Mouse (Mus musculus) layer of hippocampus, postnatal 36 days (tissue): ENCODE measurements at regions not wholly inside any gene's neighbourhood (a gene's known extent, or its start where the extent isn't known, plus 50 kb on each side); places are given as distances from the start of the nearest gene placed in this dataset.
A peak's percentile ranks its signal among the peaks of the same experiment; 100 is the strongest.

Experiments
- DNase-seq, 2 experiments: peaks; one replicate each; pipeline ENCODE4 v3.0.0; 2022

DNA sequence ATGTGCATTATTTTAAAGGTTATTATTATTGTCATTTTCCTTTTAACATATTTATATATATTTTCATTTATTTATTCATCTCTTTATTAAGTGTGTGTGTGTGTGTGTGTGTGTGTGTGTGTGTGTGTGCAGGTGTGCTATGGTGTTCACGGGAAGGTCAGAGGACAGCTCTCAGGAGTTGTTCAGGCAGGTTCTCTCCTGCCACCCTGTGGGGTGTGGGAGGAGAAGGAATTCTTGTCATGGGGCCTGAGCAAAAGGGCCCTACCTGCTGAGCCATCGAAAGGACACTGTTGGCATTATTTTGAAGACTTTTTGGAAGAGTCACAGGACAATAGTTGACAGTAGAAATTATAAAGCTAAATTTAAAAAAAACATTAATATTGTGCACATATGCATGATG, 216.4 kb upstream of the Gadl1 start:
- DNase-seq: no peak

DNA sequence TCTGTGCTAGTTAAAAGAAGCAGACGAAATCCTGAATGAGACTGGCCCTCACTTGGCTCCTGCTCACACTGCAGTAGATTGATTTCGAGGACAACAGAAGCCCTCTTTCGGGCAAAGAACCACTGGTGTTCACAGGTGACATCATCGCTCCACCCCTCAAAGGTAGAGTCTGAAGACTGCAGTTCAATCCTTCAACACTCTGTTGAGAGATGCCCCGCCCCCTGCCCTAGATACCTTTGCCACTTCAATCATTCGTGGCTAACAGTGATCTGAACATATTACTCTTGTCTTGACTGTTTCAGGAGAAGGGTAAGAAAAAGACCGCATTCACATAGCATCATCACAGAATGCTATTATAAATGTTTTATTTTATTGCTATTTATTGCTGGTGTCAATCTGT, 205.5 kb upstream of the Gadl1 start:
- no peak for DNase-seq

DNA sequence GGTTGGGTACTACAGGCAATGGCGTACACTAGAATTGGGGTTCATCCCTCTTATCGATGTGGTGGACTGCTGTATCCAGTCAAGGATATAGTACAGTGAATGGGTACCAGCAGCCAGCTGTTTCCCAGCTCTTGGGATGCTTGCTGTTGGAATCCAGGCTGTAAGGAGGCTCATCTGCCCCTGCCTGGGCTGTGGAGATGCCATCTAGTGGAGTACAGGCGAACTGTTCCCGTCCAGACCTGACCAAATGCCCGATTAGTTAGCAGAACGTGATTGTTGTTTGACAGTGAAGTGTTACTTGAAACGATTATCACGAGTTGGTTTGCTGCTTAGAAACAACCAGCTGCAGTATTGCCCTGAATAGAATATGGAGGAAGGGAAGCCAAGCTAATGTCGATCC, 205.0 kb upstream of the Gadl1 start:
- peak; percentile 38 to 44 for DNase-seq

DNA sequence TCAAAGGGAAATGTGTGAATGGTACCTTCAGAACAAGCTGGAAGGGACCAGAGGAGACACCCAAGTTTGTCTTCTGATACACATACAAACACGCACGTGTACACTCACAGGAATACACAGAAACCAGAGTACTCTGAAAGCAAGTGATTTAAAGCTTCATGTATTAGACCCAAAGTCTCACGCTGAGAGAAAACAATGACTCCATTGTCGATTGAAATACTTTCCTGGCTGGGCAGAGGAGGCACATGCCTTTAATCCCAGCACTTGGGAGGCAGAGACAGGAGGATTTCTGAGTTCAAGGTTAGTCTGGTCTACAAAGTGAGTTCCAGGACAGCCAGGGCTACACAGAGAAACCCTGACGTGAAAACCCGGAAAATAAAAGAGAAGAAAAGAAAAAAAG, 203.5 kb upstream of the Gadl1 start:
- DNase-seq: no peak

DNA sequence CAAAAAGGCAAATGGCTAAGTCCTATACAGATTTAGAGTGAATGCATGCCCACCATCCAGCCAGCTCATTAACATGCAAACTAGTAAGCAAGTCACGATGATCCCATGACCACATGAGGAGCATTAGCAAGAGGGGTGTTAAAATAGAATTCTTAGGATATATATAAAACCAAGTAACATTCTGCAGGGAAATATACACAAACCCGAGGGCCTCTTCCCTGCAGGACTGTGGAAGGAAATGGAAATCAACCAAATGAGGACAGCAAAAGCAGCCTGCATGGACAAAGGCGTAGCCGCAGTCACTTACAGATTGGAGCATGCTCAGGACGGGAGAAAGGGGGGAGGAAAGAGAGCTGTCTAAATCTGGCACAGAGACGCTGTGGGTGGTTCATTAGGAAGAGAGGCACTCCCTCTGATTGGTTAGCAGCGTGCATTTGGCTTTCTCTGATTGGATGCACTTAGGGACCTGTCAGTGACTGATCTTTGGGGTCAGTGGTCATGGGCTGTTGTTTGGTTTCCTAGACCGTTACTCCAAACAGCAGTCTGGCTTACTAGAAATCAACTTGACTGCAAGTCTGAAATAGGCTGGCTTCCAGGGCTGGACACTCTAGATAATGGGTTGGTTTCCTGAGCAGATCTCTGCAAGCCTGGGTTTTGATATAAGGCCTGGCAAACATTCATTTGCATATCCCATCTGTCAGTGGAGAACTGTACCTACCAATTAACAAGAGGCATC, 200.9 kb upstream of the Gadl1 start:
- DNase-seq: no peak

DNA sequence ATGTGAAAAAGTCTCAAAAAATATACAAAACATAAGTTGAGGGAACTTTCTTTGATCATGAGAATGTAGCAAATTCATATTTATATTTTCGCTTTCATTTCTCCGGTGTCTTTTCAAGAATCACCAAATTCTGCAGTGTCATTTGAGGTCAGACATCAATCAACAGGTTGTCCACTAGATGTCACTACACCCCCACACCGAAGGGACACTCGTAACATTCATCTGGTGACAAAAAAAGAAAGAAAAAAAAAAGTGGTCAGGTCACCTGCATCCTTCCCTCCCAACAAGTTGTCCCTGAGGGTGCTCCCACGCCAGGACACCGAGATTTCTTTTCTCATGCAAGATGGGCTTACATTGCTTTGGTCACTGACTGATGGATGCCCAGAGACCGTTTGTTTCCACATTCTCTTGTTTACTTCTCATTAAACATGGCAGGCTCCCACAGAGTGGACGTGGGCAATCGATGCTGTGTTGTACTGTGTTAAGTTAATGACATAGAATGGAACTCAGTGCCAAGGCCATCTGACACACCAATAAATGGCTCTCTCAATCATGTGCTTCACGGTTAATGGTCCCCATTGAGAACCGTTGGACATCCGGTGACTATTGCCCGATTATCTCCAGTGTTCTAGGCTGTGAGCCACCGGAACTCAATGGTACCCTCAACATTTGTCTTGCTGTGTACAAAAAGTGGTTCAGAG, 199.1 kb upstream of the Gadl1 start:
- DNase-seq: no peak

DNA sequence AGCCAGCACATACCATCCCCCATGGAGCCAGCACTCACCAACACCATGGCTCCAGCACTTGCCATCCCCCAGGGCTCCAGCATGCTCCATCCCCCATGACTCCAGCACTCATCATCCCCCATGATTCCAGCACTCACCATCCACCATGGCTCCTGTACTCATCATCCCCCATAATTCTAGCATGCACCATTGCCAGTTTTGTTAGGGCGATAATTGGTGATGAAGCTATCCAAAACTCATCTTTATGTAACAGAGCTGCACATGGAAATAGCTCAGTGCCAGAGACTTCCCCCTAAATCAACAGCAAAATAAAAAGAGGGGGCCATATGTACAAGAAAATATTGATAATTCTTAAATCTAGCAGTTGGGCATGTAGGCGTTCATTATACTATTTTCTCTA, 188.9 kb upstream of the Gadl1 start:
- DNase-seq: peak in 1 of 2 experiments; percentile 17

DNA sequence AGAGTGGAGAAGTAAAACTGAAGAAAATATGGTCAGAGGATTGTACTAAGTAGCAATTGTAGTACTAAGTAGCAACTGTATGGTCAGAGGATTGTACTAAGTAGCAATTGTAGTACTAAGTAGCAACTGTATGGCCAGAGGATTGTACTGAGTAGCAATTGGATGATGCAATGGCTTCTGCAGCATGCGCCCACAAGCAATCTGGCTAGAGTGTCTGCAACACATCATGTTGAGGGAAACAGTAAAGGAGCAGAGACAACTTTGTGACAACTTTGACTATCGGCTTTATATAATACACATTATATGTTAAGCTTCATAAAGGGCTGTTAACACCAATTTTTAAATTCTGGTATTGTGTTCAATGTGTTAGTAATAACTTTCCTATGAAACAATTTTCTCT, 188.4 kb upstream of the Gadl1 start:
- DNase-seq: peak in 1 of 2 experiments; percentile 21

DNA sequence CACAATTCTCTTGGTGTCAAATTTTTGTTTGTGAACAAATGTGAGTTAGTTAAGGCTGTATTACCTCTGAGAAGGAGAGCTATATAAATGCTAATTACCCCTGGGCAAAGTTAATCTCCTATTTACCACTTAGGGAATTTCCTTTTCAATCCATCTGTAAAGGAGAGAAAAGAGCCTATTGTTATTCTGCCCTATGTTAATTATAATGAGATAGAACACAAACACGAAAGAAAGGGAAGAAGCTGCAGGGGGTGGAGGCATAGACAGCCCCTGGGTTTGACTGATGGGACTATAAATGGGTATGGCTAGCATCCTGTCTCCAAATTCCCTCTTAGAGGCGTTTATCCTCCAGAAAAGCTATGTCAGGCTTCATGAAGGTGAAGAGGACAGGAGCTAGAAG, 185.2 kb upstream of the Gadl1 start:
- no peak for DNase-seq

DNA sequence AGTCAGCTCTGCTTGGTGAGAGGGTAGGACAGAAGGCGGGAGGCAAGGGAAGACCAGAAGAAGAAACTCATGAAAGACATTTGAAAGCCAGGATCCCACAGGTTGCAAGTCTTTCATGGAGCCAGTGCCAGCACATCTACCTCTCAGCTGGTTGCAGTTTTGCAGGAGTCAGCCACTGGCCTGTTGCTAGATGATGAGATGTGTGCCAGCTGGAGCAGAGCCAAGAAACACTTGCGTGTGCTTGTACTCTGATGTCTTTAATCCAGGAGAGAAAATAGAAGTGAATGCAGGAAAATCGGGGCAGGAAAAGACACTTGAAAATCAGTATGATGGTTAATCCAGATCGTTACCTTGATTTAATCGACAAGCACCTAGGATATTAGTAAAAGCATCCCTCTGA, 181.9 kb upstream of the Gadl1 start:
- DNase-seq: no peak

DNA sequence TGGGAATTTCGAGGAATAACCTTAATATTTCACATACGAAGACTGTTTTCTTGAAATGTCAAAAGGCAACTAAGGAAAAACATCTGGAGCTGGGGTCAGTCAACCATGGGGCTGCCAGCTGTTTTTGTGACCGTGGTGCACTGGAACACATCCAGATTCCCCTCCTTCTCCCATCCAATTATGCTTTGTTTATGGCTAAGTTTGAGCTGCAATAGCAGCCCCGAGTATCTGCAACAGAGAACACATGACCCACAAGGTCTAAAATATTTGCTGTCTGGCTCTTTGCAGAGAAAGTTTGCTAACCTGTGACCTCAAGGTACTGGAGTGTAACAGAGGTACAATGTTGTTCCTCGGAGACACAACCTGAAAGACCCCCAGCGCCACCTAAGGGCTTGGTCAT, 177.7 kb upstream of the Gadl1 start:
- DNase-seq: no peak

DNA sequence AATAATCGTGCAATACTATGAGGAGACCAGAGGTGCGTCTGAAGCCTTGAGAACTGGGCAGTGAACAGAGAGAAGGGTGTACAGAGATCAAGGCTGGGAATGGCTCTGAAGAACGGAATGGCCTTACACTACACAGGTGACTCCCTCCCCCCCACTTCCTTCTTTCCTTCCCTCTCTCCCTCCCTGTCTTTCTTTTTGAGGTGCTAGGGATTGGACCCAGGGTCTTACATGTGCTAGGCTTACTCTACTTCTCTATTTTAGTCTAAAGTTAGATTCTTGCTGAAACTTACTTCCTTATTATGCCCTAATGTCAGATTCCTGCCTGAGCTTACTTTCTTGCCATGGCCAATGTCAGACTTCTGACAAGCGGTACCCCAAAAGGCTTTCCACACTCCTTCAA, 176.2 kb upstream of the Gadl1 start:
- no peak for DNase-seq

DNA sequence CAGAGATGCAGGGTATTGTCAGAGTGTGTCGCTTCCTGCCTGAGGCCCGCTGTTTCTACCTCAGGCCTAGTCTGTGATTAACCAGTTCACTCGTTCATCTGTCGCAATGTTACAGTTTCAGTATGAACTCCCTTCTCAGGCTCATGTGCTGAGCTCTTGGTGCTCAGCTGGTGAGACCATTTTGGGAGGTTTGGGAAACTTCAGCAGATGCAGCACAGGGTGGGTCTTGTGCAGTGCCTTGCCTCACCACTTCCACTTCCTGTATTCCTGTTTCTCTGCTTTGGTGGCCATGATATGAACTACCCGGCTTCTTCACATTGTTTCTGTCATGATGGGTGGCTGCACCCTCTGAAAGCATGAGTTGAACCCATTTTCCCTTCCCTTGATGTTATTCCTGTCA, 169.3 kb upstream of the Gadl1 start:
- no peak for DNase-seq

DNA sequence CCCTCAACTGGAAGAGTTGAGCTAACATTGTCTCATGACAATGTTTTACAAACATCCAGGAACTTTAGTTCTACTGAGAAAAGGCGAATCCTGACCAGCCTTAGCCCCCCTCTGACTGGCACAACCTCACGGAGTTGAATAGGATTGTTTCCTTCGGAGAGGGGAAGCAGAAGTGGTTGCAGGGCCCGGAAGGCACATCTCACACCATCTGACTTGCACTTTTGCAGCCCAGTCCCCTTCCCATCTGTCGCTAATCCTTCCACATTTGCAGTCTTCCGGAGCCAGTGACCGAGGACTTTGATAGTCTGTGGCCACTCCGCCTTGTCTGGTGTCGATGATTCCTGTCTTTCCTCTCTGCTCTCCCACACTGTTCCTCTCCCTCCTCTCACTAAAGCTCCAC, 162.8 kb upstream of the Gadl1 start:
- peak in 1 of 2 experiments; percentile 15 for DNase-seq

DNA sequence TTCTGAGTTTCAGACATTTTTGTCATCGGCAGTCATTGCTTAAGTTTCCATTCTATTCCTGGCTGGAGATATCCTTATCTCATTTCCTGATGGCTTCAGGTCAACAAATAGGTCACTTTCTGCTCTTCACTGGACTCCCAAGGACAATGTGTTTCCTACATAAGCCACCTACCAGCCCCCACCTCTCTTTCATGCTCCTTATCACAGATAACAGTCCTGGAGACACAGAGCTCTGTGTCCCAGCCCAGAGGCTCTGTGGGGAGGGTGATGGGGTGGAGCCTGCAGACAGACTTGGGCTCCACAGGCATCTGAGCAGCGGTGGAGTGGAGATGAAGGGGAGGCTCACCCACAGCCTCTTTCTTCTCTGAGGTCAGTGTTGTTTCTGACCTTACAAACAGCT, 148.8 kb upstream of the Gadl1 start:
- no peak for DNase-seq

DNA sequence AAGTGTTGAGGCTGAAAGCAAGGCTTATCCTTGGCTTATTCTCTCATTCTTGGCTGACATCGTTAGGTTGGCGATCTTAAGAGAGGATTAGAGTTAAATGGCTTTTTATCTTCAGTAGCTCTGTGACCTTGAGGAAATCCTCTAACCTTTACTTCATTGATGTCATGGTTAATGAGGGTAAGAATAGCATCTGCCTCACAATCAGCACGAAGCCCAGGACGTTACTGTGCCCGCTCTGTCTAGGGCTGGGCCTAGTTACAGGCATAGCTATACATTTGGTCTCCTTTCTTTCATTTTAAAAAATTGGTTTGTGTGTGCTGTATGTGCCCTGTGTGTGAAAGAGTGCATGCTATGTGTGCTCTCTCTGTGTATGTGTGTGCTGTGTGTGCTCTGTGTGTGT, 145.1 kb upstream of the Gadl1 start:
- DNase-seq: no peak

DNA sequence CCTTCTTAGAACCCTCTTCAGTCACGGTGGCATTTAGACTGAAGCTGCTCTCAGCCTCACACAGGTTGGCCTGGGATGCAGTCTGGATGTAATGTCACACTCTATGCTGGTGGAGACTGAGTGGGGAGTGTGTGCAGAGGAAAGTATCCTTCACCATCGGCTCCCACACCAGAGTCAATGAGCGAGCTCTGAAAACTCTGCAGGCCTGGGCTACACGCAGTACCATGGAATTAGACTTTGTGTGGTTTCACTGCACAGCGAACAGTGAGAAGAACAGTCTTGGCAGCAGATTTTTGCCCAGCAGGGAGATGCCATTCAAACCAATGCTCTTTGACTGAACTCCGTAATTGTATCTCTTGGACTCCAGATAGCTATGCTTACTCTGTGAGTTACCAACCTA, 142.8 kb upstream of the Gadl1 start:
- no peak for DNase-seq

DNA sequence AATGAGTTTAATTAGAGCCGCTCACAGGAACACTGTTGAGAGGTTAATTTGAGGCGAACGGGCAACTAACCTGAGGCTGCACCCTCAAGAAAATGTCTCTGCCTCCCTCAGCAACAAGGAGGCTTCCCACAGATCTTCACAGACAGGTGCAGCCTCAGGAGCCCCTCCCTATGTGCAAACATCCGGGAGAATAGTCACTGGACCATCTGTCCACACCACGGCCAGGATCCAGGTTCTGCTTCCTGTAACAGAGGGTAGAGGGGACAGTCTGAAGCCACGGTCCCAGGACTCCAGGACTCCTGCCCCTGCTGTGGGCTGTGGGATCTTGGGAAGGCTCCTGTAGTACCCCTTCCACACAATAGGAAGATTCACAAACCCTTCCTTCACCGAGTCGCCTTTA, 134.1 kb upstream of the Gadl1 start:
- no peak for DNase-seq

DNA sequence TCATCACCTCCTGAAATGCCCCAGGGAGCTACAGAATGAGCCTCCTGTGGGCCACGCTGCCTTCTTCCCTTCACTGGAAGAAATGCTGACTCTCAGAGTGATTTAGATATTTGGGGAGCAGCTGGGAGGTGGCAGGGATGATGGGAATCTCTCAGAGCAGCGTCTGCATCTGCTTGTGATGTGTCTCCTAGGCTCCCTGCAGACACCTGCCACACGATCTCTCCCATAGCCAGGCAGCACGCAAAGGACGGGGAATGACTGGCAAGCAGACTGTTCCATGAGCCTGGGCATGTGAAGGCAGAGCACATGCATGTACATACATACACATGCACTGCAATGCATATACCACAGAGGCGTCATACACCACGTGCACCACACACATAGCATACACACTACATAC, 133.4 kb upstream of the Gadl1 start:
- no peak for DNase-seq

DNA sequence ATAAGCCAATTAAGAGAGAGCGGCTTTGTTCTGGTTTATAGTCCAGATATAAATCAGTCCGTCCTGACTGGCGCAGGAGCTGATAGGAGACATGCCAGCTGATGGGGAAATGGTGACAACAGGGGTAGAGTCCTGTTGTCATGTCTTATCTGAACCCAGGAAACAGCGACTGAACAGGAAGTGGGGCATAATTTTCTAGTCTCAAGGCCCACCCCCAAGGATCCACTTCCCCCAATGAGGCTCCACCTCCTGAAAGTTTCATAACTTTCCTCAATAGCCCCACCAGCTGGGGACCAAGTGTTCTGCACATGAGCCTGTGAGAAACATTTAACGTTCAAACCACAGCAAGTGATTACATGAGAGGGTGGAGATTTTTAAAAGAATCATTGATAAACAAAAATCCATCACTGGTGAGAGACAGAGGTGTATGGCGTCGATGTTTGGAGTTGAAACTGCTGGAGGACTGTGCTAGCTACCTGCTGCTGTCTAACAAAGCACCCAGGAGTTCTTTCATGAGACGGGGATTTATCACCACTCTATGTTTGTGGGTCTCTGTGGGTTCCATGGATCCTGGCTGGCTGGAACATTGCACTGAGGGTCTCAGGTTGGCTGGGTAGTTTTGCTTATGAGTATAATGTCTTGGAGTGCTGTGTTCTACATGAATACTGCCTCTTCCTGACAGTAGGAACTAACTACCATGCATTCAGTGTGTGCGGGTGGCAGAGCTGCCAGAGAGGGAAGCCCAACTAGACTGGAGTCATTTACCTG, 132.0 kb upstream of the Gadl1 start:
- DNase-seq: no peak

DNA sequence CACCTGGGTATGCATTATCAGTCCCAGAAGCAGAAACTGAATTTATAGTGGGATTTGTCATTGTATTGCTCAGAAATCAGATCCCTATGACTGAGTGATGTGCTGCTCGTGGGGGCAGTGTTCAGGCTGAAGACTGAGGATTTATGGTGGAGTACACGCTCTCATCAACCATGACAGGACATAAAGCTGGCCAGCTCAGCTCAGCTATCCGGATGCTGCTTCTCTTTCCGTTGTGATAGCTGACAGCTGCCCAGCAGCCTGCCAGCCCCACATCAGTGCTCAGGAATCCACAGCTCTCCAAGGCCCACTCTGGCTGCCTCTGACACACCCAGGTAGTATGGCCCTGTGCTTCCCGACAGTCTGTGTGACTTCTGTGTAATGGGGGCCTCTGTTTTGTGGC, 130.4 kb upstream of the Gadl1 start:
- no peak for DNase-seq

DNA sequence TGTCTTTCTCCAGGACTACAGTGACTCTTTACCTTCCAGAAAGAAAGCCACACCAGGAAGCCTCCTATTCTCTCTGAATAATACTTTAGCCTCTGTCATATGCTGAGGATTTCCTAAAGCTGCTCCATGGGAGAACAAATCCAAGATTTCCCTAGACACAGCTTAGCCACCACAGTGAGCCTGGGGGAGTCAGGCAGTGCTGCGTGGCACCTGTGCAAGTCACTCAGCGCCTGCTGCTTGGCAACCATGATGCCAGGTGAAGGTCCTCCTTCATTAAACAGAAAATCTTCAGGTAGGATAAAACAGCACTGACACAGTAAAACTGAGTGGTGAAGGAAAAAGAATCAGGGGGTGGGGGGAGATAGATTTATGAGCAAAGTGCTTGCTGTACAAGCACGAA, 109.9 kb upstream of the Gadl1 start:
- DNase-seq: no peak

DNA sequence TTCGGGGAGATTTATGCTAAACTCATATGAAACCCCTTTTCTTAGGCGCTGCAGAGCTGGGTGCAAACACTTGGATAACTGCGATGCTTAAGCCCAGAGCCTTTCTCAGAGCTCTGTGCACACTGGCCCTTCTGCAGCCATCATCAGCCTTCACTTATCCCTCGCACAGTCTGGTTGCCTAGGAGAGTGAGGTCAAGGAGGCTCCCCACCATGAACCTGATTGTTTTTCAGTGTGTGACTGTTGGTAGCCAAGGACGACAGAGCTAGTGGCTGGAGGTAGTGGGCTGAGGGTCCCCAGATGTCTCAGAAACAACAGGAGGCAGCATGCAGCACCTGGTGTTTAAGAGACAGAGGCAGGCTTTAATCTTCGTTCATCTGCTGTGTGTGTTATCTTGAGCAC, 108.6 kb upstream of the Gadl1 start:
- no peak for DNase-seq

DNA sequence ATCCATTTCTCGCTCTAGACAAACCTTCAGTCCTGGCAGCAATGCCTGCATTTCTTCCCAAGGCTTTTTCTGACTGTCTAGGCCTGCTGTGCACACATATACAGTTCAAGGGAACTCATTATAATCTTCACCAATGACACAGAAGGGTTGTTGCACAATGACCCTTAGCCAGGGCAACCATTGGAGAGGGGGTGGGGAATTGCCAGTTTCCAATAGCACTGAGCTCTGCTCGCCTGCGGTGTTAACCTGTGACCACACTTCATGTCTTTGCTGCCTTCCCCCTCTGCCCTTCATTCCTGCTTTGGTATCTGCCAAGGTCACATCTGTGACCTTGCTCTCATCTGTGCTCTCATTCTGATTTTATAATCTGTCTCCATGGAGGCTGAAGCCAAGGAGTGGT, 106.2 kb upstream of the Gadl1 start:
- DNase-seq: no peak
